Mouse (Mus musculus) embryonic stem cell, embryonic (primary cell): ENCODE measurements around the gene Plcb2.

Experiments used
- CTCF ChIA-PET, 4 experiments: fragments of 300-600 bp in 2 of 4; fragments of 350-600 bp in 2 of 4; sonication (Branson Sonifier 250); formaldehyde crosslinking; loops; one replicate each; lab custom pipeline; 2022; ENCODE audit warnings: inconsistent platforms in 2 of 4; lab: Charles Lee
- POLR2A ChIA-PET, 4 experiments: fragments of 300-600 bp in 2 of 4; fragments of 350-600 bp in 2 of 4; sonication (Branson Sonifier 250); formaldehyde crosslinking; loops; one replicate each; lab custom pipeline; 2022; ENCODE audit warnings: antibody characterized with exemption in 4 of 4, inconsistent platforms in 1 of 4; lab: Charles Lee

Gene Plcb2

DNA sequence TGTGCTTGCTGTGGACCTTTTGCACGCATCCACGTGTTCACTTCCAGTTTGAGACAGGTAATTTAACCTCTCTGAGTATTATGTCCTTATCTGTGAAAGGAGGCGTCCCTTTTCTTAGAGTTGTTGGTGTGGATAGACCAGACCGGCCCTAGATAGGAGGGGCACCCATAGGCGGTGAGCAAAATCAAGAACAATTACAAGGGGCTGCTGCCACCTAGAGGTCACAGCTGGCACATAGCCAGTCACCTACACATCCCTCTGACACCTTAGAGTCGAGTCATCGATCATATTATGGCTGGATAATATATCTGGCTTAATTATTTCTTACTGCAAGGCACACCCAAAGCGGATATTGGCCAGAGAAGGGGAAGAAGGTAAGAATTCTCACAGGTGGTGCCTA, 31.6 kb upstream of the Plcb2 start:
- POLR2A ChIA-PET: interaction anchor here in 2 of 4 experiments (1.1 to 2.1 kb wide), 6 partner anchors 10 to 58 kb away, joined by 3 to 5 read pairs (median 4); partner anchors contain the start of gene Knstrn (in 1 of the 2)
- CTCF ChIA-PET: interaction anchor here (0.6 to 2.8 kb wide), 26 partner anchors 8 to 560 kb away, joined by 3 to 15 read pairs (median 5); partner anchors contain the start of genes Inafm2 (in 2 of the 4), Ivd (in 1 of the 4) and Knstrn (in 1 of the 4)

DNA sequence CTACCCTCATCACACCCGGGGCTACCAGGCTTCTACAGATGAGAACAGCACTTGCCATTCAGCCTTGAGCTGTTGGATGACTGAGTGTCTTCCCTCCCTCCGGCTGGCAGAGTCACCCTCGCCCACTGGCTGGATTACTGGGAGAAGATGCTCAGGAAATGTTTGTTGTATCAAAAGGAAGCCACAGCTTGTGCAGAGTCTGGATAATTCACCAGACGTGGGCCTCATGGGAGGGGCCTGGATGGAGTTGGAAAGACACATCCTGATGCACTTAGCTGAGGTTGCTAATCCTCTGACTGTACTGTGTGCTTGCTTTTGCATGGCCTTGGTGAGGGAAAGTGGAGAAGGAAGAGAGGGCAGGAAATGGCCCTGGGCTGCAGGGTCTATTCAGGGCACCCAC, 27.9 kb upstream of the Plcb2 start:
- CTCF ChIA-PET: interaction anchor here in 2 of 4 experiments (0.8 to 2.1 kb wide), 5 partner anchors 8 to 127 kb away, joined by 3 to 5 read pairs (median 3); partner anchors contain the start of gene Knstrn (in 1 of the 2)
- POLR2A ChIA-PET: interaction anchor here in 1 of 4 experiments (0.7 kb wide), 1 partner anchor 723 kb away, joined by 3 read pairs; no protein-coding TSS in a partner anchor

DNA sequence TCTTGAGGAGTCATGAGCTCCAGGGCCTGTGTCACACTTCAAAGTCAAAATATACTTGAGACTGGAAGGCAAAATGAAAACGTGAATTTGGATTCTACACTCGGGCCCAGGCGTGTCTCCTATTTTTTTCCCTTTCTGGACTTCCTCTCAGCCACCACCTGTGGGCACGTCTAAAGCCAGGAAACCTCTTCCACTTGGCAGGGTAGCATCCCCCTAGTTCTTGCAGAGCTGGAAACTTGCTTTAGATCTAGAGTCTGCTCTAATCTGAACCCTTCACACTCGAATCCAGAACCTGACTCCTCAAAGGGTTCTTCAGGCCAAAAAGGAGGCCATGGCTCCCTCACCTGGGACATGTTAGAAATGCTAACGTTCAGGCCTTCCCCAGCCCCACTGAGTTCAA, 27.2 kb upstream of the Plcb2 start:
- ChIA-PET CTCF (interaction anchor here in 3 of 4 experiments (1.2 to 2.1 kb wide), 3 partner anchors 8 to 128 kb away, joined by 3 to 5 read pairs (median 3); no protein-coding TSS in a partner anchor), POLR2A (interaction anchor here in 1 of 4 experiments (1.5 kb wide), 1 partner anchor 9 kb away, joined by 3 read pairs; no protein-coding TSS in a partner anchor)

DNA sequence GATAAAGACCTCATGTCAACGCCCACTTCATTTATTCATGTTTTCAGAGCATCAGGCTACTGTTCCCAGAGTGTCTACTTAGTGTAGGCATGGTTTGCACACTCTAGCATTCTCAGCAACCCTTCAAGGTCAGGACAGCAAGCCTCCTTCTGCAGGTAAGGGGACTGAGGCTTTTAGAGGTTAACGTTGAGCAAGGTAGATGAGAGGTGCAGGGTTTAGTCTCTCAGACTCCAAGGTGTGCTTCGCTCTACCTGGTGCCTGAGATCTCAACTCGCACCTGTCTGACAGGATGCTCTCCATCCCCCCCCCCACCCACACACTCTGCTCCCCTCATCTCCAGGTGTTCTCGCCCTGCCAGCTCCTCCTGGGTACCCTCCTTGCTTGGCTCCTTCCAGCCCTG, 25.9 kb upstream of the Plcb2 start:
- POLR2A ChIA-PET: interaction anchor here in 2 of 4 experiments (1.0 to 1.5 kb wide), 2 partner anchors 10 to 108 kb away, joined by 3 read pairs; partner anchors contain the start of gene Ivd (in 1 of the 2)
- CTCF ChIA-PET: interaction anchor here in 2 of 4 experiments (1.2 to 1.3 kb wide), 2 partner anchors 10 to 129 kb away, joined by 3 read pairs; no protein-coding TSS in a partner anchor

DNA sequence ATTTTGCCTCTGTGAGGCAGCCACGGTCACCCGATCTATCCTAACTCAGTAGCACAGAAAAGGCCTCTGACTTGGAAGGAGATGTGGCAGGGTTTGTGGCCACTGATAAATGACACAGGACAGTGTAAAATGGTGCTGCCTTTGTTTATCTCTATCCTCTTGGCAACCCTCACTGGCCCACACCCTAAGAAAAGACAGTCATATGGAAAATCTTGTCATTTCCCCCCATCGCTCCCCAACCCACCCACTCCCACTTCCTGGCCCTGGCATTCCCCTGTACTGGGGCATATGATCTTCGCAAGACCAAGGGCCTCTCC, 24.5 kb upstream of the Plcb2 start:
- ChIA-PET POLR2A (interaction anchor here in 3 of 4 experiments (0.6 to 1.2 kb wide), 5 partner anchors 9 to 156 kb away, joined by 3 to 6 read pairs (median 4); partner anchors contain the start of gene Ccdc9b (in 1 of the 3)), CTCF (interaction anchor here in 2 of 4 experiments (1.3 to 4.4 kb wide), 3 partner anchors 9 to 130 kb away, joined by 3 to 25 read pairs (median 4); partner anchors contain the start of gene Ccdc9b (in 2 of the 2))

DNA sequence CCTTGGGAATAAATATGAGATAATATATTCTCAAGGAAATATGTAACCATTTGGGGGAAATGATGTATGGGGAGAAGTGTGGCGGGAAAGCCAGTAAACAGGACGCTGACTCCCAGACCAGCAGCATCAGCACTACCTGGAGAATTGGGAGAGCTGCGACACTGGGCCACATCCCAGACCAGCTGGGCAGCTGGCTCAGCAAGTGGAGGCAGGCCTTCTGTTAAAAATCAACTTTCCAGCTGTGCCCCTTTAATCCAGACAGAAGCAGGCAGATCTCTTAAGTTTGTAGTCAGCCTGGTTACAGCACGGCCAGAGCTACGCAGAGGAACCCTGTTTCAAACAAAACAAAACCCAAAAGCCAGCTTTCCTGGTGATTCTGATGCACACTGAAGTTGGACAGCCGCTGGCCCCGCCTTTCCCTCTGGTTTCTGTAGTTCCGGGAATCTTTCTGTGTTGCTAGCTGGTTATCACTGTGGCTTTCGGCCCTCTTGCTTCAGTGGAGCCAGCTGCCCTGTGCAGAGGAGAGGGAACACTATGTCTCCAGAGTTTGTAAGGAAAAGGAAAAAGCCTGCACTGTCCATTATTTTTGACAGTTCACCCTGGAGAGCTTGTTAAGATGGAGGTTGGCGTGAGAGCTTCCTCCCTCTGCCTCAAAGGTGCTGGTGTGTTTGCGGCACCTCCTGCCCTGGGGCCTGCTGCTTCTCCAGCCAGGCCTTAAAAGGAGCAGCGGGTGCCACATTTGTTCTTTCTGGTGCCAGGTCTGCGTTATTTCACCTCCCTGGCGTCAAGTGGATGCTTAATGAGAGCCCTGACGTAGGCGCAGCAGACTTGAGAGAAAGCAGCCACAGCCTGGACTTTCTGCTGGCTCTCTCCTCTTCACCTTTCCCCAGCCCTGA, 23.9 kb upstream of the Plcb2 start:
- CTCF ChIA-PET: interaction anchor here in 2 of 4 experiments (0.7 to 4.4 kb wide), 4 partner anchors 10 to 265 kb away, joined by 3 to 25 read pairs (median 6); partner anchors contain the start of gene Ccdc9b (in 2 of the 2)
- POLR2A ChIA-PET: interaction anchor here in 3 of 4 experiments (0.6 to 3.6 kb wide), 6 partner anchors 10 to 275 kb away, joined by 3 to 15 read pairs (median 4); partner anchors contain the start of gene Ccdc9b (in 2 of the 3)

DNA sequence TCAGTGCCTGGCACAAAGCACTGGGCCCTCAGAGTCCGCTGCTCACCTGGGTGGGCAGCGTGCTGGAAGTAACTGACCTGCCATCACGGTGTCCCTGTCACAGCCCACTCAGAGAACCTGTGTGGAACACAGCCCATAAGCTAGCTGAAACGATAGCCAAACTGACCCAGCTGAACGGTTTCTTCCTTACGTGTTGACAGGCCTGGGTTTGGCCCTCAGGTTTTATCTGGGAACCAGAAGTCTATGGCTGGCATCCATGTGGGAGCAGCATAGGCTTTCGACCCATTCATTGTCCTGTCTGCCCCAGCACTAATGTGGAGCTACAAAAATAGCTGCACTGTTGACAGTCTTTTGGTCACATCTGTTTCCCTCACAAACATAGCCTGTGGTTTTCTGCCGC, 22.2 kb upstream of the Plcb2 start:
- POLR2A ChIA-PET: interaction anchor here in 3 of 4 experiments (0.9 to 3.6 kb wide), 8 partner anchors 9 to 87 kb away, joined by 3 to 15 read pairs (median 5); partner anchors contain the start of gene Ccdc9b (in 2 of the 3)

DNA sequence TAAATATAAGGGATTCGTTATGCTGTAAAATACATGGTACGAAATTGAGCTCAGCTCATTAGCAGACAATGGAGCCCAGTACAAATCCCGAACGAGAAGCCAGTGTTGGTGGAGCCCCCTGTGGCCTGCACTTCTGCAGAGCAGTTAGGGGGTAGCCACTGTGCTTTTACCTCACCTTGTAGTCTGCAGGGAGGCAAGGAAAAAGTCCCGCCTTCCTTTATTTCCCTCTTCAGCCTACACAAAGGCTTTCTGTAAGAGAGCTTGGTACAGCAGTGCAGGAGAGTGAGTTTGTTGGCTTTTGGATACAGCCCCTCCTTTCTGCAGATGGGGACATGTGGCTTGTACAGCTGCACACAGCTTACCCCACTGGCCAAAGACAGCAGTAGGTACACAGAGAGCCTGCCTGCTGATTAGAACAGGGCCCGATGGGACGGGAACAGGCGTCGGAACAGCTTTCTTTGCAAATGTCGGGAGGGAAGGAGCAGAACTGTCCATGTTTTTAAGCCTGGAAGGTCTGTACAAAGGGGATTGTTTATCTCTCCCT, 21.2 kb upstream of the Plcb2 start:
- POLR2A ChIA-PET: interaction anchor here (0.7 to 3.6 kb wide), 13 partner anchors 8 to 86 kb away, joined by 3 to 15 read pairs (median 3); partner anchors contain the start of gene Ccdc9b (in 2 of the 4)
- CTCF ChIA-PET: interaction anchor here (0.5 to 4.4 kb wide), 13 partner anchors 10 to 568 kb away, joined by 3 to 25 read pairs (median 4); partner anchors contain the start of gene Ccdc9b (in 1 of the 4)

More for the DNA sequence above, 22.2 kb upstream of the Plcb2 start:
- CTCF ChIA-PET: interaction anchor here in 2 of 4 experiments (0.9 to 4.4 kb wide), 7 partner anchors 13 to 264 kb away, joined by 3 to 25 read pairs (median 4); partner anchors contain the start of gene Ccdc9b (in 1 of the 2)

DNA sequence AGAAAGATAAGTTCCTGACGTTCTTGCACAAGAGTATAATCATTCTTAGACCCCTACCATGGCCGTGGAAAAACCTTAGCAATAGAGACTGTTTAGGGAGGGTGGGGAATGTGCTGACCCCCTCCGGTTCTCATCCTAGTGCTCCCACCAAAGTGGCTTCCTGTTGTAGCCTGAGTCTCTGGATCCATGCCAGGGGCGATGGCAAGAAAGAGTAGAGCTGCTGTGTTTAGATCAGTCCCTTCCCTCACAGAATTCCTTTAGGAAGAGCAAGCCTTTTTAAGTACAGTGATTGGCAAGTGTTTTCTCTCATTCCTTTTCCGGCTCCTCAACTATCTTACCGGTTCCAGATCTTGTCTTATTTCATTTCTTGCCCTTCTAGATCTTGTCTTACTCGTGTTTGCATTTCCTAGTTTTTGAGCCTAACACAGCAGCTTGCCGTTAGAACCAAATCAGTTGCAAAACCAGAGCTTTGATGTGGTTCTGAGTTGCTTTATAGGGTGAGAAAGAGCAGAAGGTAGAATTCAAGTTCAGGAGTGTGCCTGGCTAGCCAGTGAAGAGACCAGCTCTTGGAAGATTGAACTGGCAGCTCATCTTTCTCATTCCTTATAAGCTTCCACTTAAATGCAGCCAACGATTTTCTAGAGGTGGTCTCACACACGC, 19.2 kb upstream of the Plcb2 start:
- CTCF ChIA-PET: interaction anchor here (0.5 to 3.1 kb wide), 12 partner anchors 12 to 374 kb away, joined by 3 to 19 read pairs (median 4); partner anchors contain the start of gene Ccdc9b (in 1 of the 4)

DNA sequence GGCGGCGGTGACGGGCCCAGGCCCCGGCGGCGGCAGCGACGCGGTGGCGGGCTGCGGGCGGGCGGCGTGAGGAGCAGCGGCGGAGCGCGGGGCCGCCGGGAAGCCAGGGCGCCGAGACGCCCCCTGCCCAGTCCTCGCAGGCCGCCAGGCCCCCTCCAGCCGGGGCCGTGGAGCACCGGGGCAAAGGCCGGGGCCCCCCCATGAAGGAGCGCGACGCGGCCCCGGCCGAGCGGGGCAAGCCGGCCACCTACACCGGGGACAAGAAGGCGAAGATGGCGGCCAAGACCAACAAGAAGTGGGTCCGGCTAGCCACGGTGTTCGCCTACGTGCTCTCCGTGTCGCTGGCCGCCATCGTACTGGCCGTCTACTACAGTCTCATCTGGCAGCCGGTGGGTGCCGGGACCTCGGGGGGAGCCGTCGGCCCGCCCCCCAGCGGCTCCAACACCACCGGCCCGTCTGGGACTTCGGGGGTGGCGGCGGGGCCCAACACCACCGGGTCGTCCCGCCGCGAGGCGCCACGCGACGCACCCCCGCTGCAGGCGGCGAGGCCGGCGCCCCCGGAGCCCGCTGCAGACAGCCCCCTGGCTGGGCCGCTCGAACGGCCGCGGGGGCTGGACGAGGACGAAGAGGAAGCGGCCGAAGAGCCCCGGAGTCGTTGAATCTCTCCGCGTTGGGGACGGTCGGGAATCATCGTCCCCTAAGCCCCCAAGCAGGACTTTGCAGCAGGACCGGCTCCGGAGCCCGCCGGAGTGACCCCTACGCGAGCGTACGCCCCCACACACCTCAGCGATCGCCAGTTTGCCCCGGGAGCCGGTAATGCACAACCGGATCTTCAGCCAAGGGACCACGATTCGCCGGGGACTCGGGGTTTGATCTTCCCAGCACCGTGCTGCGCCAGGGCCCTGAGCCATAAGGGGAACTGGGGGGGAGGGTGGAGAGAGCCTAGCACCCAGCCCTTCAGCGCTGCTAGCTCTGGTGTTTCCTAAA, 18.0 kb upstream of the Plcb2 start:
- POLR2A ChIA-PET: interaction anchor here in 3 of 4 experiments (0.6 to 2.0 kb wide), 11 partner anchors 14 to 150 kb away, joined by 3 to 7 read pairs (median 4); partner anchors contain the start of genes Ccdc9b (in 1 of the 3), Knstrn (in 1 of the 3) and Plcb2 (in 1 of the 3)
- CTCF ChIA-PET: interaction anchor here (0.5 to 3.1 kb wide), 18 partner anchors 13 to 372 kb away, joined by 3 to 19 read pairs (median 4); partner anchors contain the start of gene Ccdc9b (in 2 of the 4)

More for the DNA sequence above, 19.2 kb upstream of the Plcb2 start:
- POLR2A ChIA-PET: interaction anchor here (0.6 to 1.8 kb wide), 9 partner anchors 13 to 132 kb away, joined by 3 to 7 read pairs (median 3); partner anchors contain the start of gene Ccdc9b (in 1 of the 4)

- CTCF ChIA-PET: interaction anchor here in 3 of 4 experiments (0.8 to 3.1 kb wide), 8 partner anchors 14 to 138 kb away, joined by 3 to 19 read pairs (median 4); partner anchors contain the start of gene Ccdc9b (in 2 of the 3)
- POLR2A ChIA-PET: interaction anchor here (0.5 to 2.0 kb wide), 15 partner anchors 13 to 151 kb away, joined by 3 to 7 read pairs (median 3); partner anchors contain the start of genes Ccdc9b (in 1 of the 4), Disp2 (in 1 of the 4), Ivd (in 1 of the 4) and Knstrn (in 1 of the 4)
These were observed 17.1 kb upstream of the Plcb2 start, which contains the start of gene Inafm2 for GRCm38 (mm10) chr2:118745232-118745884. TSS of gene Inafm2 (plus strand) at chr2:118745758.

DNA sequence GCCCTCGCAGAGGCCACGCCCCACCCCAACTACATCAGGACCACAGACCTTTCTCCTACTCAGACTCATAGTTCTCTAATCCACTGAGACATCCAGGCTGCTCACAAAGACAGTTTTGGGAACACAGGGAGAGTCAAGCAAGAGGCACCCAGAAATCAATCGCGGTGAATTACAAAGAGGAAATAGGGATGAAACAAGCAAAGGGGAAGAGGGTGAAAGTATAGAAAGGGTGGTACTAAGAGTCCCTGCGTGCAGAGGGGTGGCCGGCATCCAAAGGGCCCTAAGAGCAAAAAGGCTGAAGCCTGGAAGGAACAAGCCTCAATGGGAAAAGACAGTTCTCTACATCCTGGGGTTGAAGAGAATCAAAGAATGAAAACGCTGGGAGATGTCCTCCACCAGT, 16.4 kb upstream of the Plcb2 start:
- CTCF ChIA-PET: interaction anchor here in 3 of 4 experiments (1.0 to 3.1 kb wide), 6 partner anchors 15 to 138 kb away, joined by 3 to 19 read pairs (median 4); partner anchors contain the start of gene Ccdc9b (in 2 of the 3)
- POLR2A ChIA-PET: interaction anchor here (0.5 to 2.0 kb wide), 7 partner anchors 19 to 123 kb away, joined by 3 to 7 read pairs (median 4); partner anchors contain the start of gene Knstrn (in 1 of the 4)

- CTCF ChIA-PET: interaction anchor here in 2 of 4 experiments (0.5 to 1.9 kb wide), 5 partner anchors 8 to 275 kb away, joined by 3 to 7 read pairs (median 3); no protein-coding TSS in a partner anchor
- POLR2A ChIA-PET: interaction anchor here in 1 of 4 experiments (1.2 kb wide), 1 partner anchor 19 kb away, joined by 3 read pairs; no protein-coding TSS in a partner anchor
These were observed 15.2 kb upstream of the Plcb2 start for GRCm38 (mm10) chr2:118743261-118743943.

DNA sequence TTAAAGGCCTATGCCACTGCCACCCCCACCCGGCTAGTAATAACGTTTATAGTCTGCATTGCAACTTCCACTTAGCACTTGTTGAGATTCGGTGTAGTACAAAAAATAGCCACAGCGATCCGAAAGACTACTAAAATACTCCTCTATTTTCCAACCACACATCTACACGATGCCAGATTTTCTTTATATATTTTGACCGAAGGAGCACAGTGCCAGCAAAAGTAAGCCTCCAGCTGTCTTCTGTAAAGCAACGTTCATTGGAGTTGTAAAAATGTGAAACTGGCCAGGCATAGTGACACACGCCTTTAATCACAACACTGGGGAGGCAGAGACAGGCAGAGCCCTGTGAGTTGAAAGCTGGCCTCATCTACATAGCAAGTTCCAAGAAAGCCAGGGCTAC, 12.9 kb upstream of the Plcb2 start:
- POLR2A ChIA-PET: no interaction called here
- CTCF ChIA-PET: interaction anchor here in 1 of 4 experiments (0.9 to 1.9 kb wide), 2 partner anchors 23 to 103 kb away, joined by 4 to 7 read pairs; no protein-coding TSS in a partner anchor
